Mouse (Mus musculus) MEL (cell line): ENCODE data around the gene Slc38a2. TPM values are rescaled to one million over a fixed set of nuclear protein-coding genes. Genes with fewer than 3 reads are reported as not detected.

Source experiments
- DNase-seq: peaks from one replicate; pipeline ENCODE4 v3.0.0; 2011; ENCODE audit warnings: low read depth, low spot score
- H3K27ac ChIP-seq: 2 replicates; pipeline ENCODE4 v1.5.1; 2012; ENCODE audit warnings: low read depth, mild to moderate bottlenecking, control low read depth, low read length, moderate library complexity; ENCODE audit not compliant: control insufficient read depth
- H3K27me3 ChIP-seq, 2 experiments: fragments of 150-350 bp in 1 of 2; sonication (generic) in 1 of 2; 2 replicates each; pipeline ENCODE4 v1.6.1; 2012; ENCODE audit warnings: low read length in 2 of 2, mild to moderate bottlenecking in 2 of 2, improper control_type of control experiment in 1 of 2, moderate library complexity in 1 of 2; ENCODE audit not compliant: insufficient read depth in 2 of 2, control insufficient read depth in 1 of 2
- H3K36me3 ChIP-seq, 2 experiments: 2 replicates each; pipeline ENCODE4 v1.6.1; 2012 to 2014; ENCODE audit warnings: low read length in 2 of 2, improper control_type of control experiment in 1 of 2, inconsistent platforms in 1 of 2, mild to moderate bottlenecking in 1 of 2; ENCODE audit not compliant: insufficient read depth in 2 of 2, control insufficient read depth in 1 of 2
- H3K4me1 ChIP-seq, 2 experiments: fragments of 150-350 bp in 1 of 2; sonication (generic) in 1 of 2; 2 replicates each; pipeline ENCODE4 v1.6.1; 2012; ENCODE audit warnings: low read length in 2 of 2, improper control_type of control experiment in 1 of 2, mild to moderate bottlenecking in 1 of 2; ENCODE audit not compliant: insufficient read depth in 2 of 2, control insufficient read depth in 1 of 2
- H3K4me3 ChIP-seq, 2 experiments: fragments of 150-350 bp in 1 of 2; sonication (generic) in 1 of 2; 2 replicates each; pipeline ENCODE4 v1.5.1; 2012; ENCODE audit warnings: low read depth in 2 of 2, low read length in 2 of 2, mild to moderate bottlenecking in 2 of 2, moderate library complexity in 2 of 2, control low read depth in 1 of 2, improper control_type of control experiment in 1 of 2; ENCODE audit not compliant: control insufficient read depth in 1 of 2, insufficient read depth in 1 of 2
- H3K79me2 ChIP-seq: 2 replicates; pipeline ENCODE4 v1.6.1; 2012; ENCODE audit warnings: mild to moderate bottlenecking, low read length, moderate library complexity; ENCODE audit not compliant: control insufficient read depth, poor library complexity, insufficient read depth
- H3K9ac ChIP-seq: 2 replicates; pipeline ENCODE4 v1.6.1; 2012; ENCODE audit warnings: low read depth, mild to moderate bottlenecking, control low read depth, low read length, moderate library complexity; ENCODE audit not compliant: control insufficient read depth, poor library complexity, severe bottlenecking
- H3K9me3 ChIP-seq: fragments of 150-350 bp; sonication (generic); replicated peaks from 2 replicates; pipeline ENCODE4 v1.6.1; 2012; ENCODE audit warnings: mild to moderate bottlenecking, low read length, improper control_type of control experiment, moderate library complexity; ENCODE audit not compliant: insufficient read depth
- CHD1 ChIP-seq: IDR thresholded peaks from 2 replicates; pipeline ENCODE4 v1.6.1; 2012; ENCODE audit warnings: low read depth, mild to moderate bottlenecking, inconsistent platforms, low read length, improper control_type of control experiment
- CHD2 ChIP-seq: IDR thresholded peaks from 2 replicates; pipeline ENCODE4 v1.6.1; 2011; ENCODE audit warnings: low read length, improper control_type of control experiment
- E2F4 ChIP-seq: IDR thresholded peaks from 2 replicates; pipeline ENCODE4 v1.6.1; 2011; ENCODE audit warnings: low read depth, low read length, improper control_type of control experiment, borderline replicate concordance
- ELF1 ChIP-seq: IDR thresholded peaks from 2 replicates; pipeline ENCODE4 v1.6.1; 2014; ENCODE audit warnings: low read depth, mild to moderate bottlenecking, inconsistent platforms, low read length, improper control_type of control experiment, moderate library complexity
- EP300 ChIP-seq, 2 experiments: IDR thresholded peaks; 2 replicates each; pipeline ENCODE4 v1.6.1; 2011; ENCODE audit warnings: improper control_type of control experiment in 2 of 2, low read length in 2 of 2, low read depth in 1 of 2, mild to moderate bottlenecking in 1 of 2
- GABPA ChIP-seq: IDR thresholded peaks from 2 replicates; pipeline ENCODE4 v1.6.1; 2012; ENCODE audit warnings: low read depth, mild to moderate bottlenecking, inconsistent platforms, low read length, improper control_type of control experiment, moderate library complexity
- HCFC1 ChIP-seq: IDR thresholded peaks from 2 replicates; pipeline ENCODE4 v1.6.1; 2012; ENCODE audit warnings: low read depth, mild to moderate bottlenecking, inconsistent platforms, low read length, improper control_type of control experiment, moderate library complexity
- KAT2A ChIP-seq: conservative IDR thresholded peaks from 2 replicates; pipeline ENCODE4 v1.6.1; 2012; ENCODE audit warnings: low read depth, low read length, improper control_type of control experiment, inconsistent platforms
- MEF2A ChIP-seq: IDR thresholded peaks from 2 replicates; pipeline ENCODE4 v1.6.1; 2014; ENCODE audit warnings: low read depth, mild to moderate bottlenecking, inconsistent platforms, low read length, improper control_type of control experiment; ENCODE audit not compliant: poor library complexity, insufficient replicate concordance, severe bottlenecking; ENCODE audit errors: extremely low read depth
- MYB ChIP-seq: IDR thresholded peaks from 2 replicates; pipeline ENCODE4 v1.6.1; 2011; ENCODE audit warnings: mild to moderate bottlenecking, low read depth, low read length, improper control_type of control experiment
- MYC ChIP-seq: IDR thresholded peaks from 2 replicates; pipeline ENCODE4 v1.6.1; 2011; ENCODE audit warnings: low read depth, mild to moderate bottlenecking, low read length, improper control_type of control experiment, moderate library complexity
- POLR2A ChIP-seq, 2 experiments: IDR thresholded peaks; 2 replicates each; pipeline ENCODE4 v1.6.1; 2011 to 2012; ENCODE audit warnings: low read length in 2 of 2, mild to moderate bottlenecking in 2 of 2, control low read depth in 1 of 2, improper control_type of control experiment in 1 of 2, low read depth in 1 of 2, moderate library complexity in 1 of 2; ENCODE audit not compliant: control insufficient read depth in 1 of 2, insufficient read depth in 1 of 2, poor library complexity in 1 of 2
- POLR2AphosphoS2 ChIP-seq: IDR thresholded peaks from 2 replicates; pipeline ENCODE4 v1.6.1; 2011; ENCODE audit warnings: low read length, improper control_type of control experiment
- POLR2AphosphoS5 ChIP-seq: IDR thresholded peaks from 2 replicates; pipeline ENCODE4 v1.6.1; 2012; ENCODE audit warnings: low read depth, borderline replicate concordance, mild to moderate bottlenecking, inconsistent platforms, low read length, moderate library complexity, mixed read lengths
- RCOR1 ChIP-seq: IDR thresholded peaks from 2 replicates; pipeline ENCODE4 v1.6.1; 2012; ENCODE audit warnings: low read depth, mild to moderate bottlenecking, inconsistent platforms, low read length, improper control_type of control experiment
- SIN3A ChIP-seq: IDR thresholded peaks from 2 replicates; pipeline ENCODE4 v1.6.1; 2012; ENCODE audit warnings: low read length, improper control_type of control experiment, inconsistent platforms
- TAL1 ChIP-seq: IDR thresholded peaks from 2 replicates; pipeline ENCODE4 v1.6.1; 2012; ENCODE audit warnings: mild to moderate bottlenecking, inconsistent platforms, low read length, moderate library complexity, mixed read lengths
- TBP ChIP-seq: IDR thresholded peaks from 2 replicates; pipeline ENCODE4 v1.8.0; 2011; ENCODE audit warnings: low read depth, low read length, improper control_type of control experiment
- UBTF ChIP-seq: IDR thresholded peaks from 2 replicates; pipeline ENCODE4 v1.6.1; 2012; ENCODE audit warnings: low read depth, mild to moderate bottlenecking, inconsistent platforms, low read length, improper control_type of control experiment, moderate library complexity, borderline replicate concordance; ENCODE audit not compliant: insufficient read depth
- USF1 ChIP-seq: IDR thresholded peaks from 2 replicates; pipeline ENCODE4 v1.6.1; 2014; ENCODE audit warnings: low read depth, mild to moderate bottlenecking, inconsistent platforms, low read length, improper control_type of control experiment, moderate library complexity
- USF2 ChIP-seq, 2 experiments: IDR thresholded peaks; 2 replicates each; pipeline ENCODE4 v1.6.1; 2011 to 2012; ENCODE audit warnings: improper control_type of control experiment in 2 of 2, low read length in 2 of 2, borderline replicate concordance in 1 of 2, inconsistent platforms in 1 of 2, low read depth in 1 of 2, mild to moderate bottlenecking in 1 of 2; ENCODE audit not compliant: insufficient read depth in 1 of 2
- ZMIZ1 ChIP-seq: IDR thresholded peaks from 2 replicates; pipeline ENCODE4 v1.6.1; 2012; ENCODE audit warnings: low read depth, mild to moderate bottlenecking, inconsistent platforms, low read length, improper control_type of control experiment, moderate library complexity
- ZNF384 ChIP-seq: IDR thresholded peaks from 2 replicates; pipeline ENCODE4 v1.6.1; 2012; ENCODE audit warnings: low read depth, mild to moderate bottlenecking, inconsistent platforms, low read length, improper control_type of control experiment
- polyA plus RNA-seq, 2 experiments: library from polyadenylated mRNA; stranded (reverse) in 1 of 2; unstranded in 1 of 2; fragments of >175 nt in 1 of 2; fragments of >200 nt in 1 of 2; gene quantifications; 2 replicates each; pipeline versions ENCODE4 v1.2.1 to v1.2.4; 2012; ENCODE audit warnings: low replicate concordance in 2 of 2, low read depth in 1 of 2; ENCODE audit not compliant: insufficient read length in 2 of 2, insufficient read depth in 1 of 2, missing spikeins in 1 of 2
- total RNA-seq: library from RNA; depleted of rRNA; stranded (reverse); fragments of 300-350 nt; gene quantifications from 2 replicates; pipeline ENCODE4 v1.2.3, GENCODE M21; 2012

Gene Slc38a2
- total and polyA plus RNA-seq, 3 experiments, result 80.6 to 590 (median 177) TPM

DNA sequence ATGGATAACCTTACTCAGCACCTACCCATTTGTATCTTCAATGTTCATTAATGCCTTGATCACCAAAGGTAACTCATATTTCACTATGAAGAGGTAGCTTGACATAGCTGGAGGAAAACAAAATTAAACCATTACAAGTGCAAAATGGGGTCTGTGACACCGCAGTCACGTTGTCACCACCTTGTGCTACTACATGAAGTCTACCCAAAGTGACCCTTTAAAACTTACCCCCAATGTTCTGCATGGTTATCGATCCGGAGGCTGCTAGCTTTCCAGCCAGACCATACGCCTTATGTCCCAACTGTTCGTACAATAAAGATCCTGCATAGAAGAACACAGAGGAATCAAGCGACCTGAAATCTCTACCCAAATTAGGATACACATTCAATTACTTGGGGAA lies 4.5 kb downstream of the Slc38a2 start:
- no peak overlapping the region for H3K4me3 ChIP-seq
- TF ChIP-seq ZMIZ1, result peak; percentile 70; the same call in 1 of the 2 replicates
- TF ChIP-seq USF2 (IDR thresholded peaks at IDR 0.05; ENCODE audit: borderline replicate concordance in 1 of 2, insufficient read depth in 1 of 2, low read depth in 1 of 2, low read length in 2 of 2), result no peak
- TF ChIP-seq POLR2AphosphoS5, result no peak
- no peak for TF ChIP-seq HCFC1
- no peak for TF ChIP-seq E2F4
- TF ChIP-seq, all 39 proteins: peak for 1
- H3K9ac ChIP-seq, result peak overlapping the region; percentile 0; the same call in 1 of the 2 replicates
- H3K4me1 ChIP-seq, result peaks cover 8 to 37% of the 10 kb centered on the region in 2 experiments; a peak in 3 of 4 replicates
- H3K27ac ChIP-seq, result no peak overlapping the region
- peaks cover 73 to 84% of the 10 kb centered on the region in 2 experiments for H3K36me3 ChIP-seq
- no peak for DNase-seq
- H3K27me3 ChIP-seq, result no peaks in the 10 kb centered on the region
- peaks cover 71% of the 10 kb centered on the region for H3K79me2 ChIP-seq
- no peaks in the 10 kb centered on the region for H3K9me3 ChIP-seq

DNA sequence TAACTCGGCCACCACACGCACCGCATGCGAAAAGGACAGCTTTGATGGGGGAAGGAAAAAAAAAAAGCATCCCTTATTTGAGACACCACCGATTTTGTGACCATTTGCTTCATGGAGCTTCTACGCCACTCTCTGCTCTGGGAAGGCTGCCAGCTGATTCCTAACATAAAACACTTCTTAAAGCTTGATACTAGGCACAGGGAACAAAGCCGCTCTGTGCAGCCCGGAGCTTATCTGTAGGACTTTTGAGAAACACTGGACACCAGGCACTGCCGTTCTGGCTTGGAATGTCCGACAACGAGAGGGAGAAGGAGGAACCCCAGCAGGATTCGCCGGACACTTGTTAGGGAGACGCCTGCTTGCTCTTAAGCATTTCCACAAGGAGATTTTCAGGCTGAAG lies 5.8 kb downstream of the Slc38a2 start:
- Histone ChIP-seq H3K9ac (no peak overlapping the region), H3K79me2 (peaks cover 59% of the 10 kb centered on the region), H3K9me3 (no peaks in the 10 kb centered on the region), H3K27me3 (no peaks in the 10 kb centered on the region), H3K36me3 (peaks cover 82 to 97% of the 10 kb centered on the region in 2 experiments)
- no peak for DNase-seq
- TF ChIP-seq ELF1 (no peak), MEF2A (no peak), MYC (no peak), USF2 (IDR thresholded peaks at IDR 0.05; ENCODE audit: borderline replicate concordance in 1 of 2, insufficient read depth in 1 of 2, low read depth in 1 of 2, low read length in 2 of 2) (no peak), SIN3A (no peak), TBP (no peak), UBTF (no peak), TAL1 (no peak), POLR2A (IDR thresholded peaks at IDR 0.05; ENCODE audit: control insufficient read depth in 1 of 2, insufficient read depth in 1 of 2, low read depth in 1 of 2, low read length in 2 of 2, poor library complexity in 1 of 2) (no peak), RCOR1 (no peak), GABPA (no peak), POLR2AphosphoS2 (no peak), KAT2A (no peak), ZNF384 (no peak), CHD2 (no peak), USF1 (no peak), EP300 (IDR thresholded peaks at IDR 0.05; ENCODE audit: low read depth in 1 of 2, low read length in 2 of 2) (no peak), MYB (no peak), CHD1 (no peak)
- TF ChIP-seq, all 39 proteins: peak for 0
- Histone ChIP-seq H3K27ac (no peak overlapping the region), H3K4me3 (no peak overlapping the region), H3K4me1 (peaks cover 8 to 37% of the 10 kb centered on the region in 2 experiments; a peak in 3 of 4 replicates)
